24 mouse cellular contexts compared by ENCODE assay signal in genomic region chrX:157476153-157476810, GRCm38 (mm10). TPM values are rescaled to one million over a fixed set of nuclear protein-coding genes. Genes with fewer than 3 reads are reported as not detected.
A peak's percentile ranks its signal among the peaks of the same experiment; 100 is the strongest.
DNase-seq lines count a peak whose midpoint lies in the region; ATAC-seq and TF ChIP-seq lines count a peak whose summit lies in the region.
"Had no signal": no experiment of that assay in that cellular context is flagged by ENCODE, and none has a peak within 500 bp of the region (broad histone marks: within the 10 kb centered on the region; RNA-seq: fewer than 3 reads in every experiment).

No protein-coding gene starts in this region.

- H3K79me2 ChIP-seq in myocyte (ENCODE audit: control insufficient read depth, insufficient read depth): peaks cover 53% of the 10 kb centered on the region

- H3K36me3 ChIP-seq in myocyte (ENCODE audit: control insufficient read depth, insufficient read depth): no peaks in the 10 kb centered on the region
- H3K36me3 ChIP-seq in kidney, embryonic 16.5 days (ENCODE audit: insufficient read depth, low read length): no peaks in the 10 kb centered on the region
- H3K36me3 ChIP-seq in midbrain, embryonic 16.5 days (ENCODE audit: control insufficient read depth, insufficient read depth, low read length): no peaks in the 10 kb centered on the region
- H3K36me3 ChIP-seq: embryonic facial prominence, embryonic 15.5 days; forebrain, embryonic 12.5 days; heart, embryonic 10.5 days; heart, embryonic 15.5 days; hindbrain, embryonic 10.5 days; intestine, embryonic 15.5 days had no signal

- no peaks in the 10 kb centered on the region for H3K4me1 ChIP-seq in kidney, embryonic 16.5 days (ENCODE audit: insufficient read depth, low read length)
- no peaks in the 10 kb centered on the region for H3K4me1 ChIP-seq in midbrain, embryonic 16.5 days (ENCODE audit: control insufficient read depth, insufficient read depth, low read length)
- H3K4me1 ChIP-seq: embryonic facial prominence, embryonic 15.5 days; forebrain, embryonic 12.5 days; heart, embryonic 10.5 days; heart, embryonic 15.5 days; hindbrain, embryonic 10.5 days; intestine, embryonic 15.5 days had no signal

- H3ac ChIP-seq in myocyte (ENCODE audit: control insufficient read depth, insufficient read length): no peak overlapping the region

- peak; percentile 94 for ATAC-seq in granulocyte monocyte progenitor cell, adult 5-6 weeks (replicated peaks; ENCODE audit: poor library complexity, severe bottlenecking)
- no peak for ATAC-seq in cerebellum, adult (ENCODE audit: insufficient number of reproducible peaks, low FRiP score, low TSS enrichment)
- no peak for ATAC-seq in kidney, embryonic 16.5 days (ENCODE audit: low FRiP score, low TSS enrichment)
- ATAC-seq in midbrain, embryonic 16.5 days: no peak
- ATAC-seq: forebrain, embryonic 16.5 days; intestine, embryonic 15.5 days had no signal

- H3K4me3 ChIP-seq in gastrocnemius, adult 2 months: no peak overlapping the region
- no peak overlapping the region for H3K4me3 ChIP-seq in myocyte
- H3K4me3 ChIP-seq in kidney, embryonic 16.5 days (ENCODE audit: low read length): no peak overlapping the region
- H3K4me3 ChIP-seq in midbrain, embryonic 16.5 days (ENCODE audit: low read depth, low read length): no peak overlapping the region
- H3K4me3 ChIP-seq: embryonic facial prominence, embryonic 15.5 days; forebrain, embryonic 12.5 days; heart, embryonic 10.5 days; heart, embryonic 15.5 days; hindbrain, embryonic 10.5 days; intestine, embryonic 15.5 days had no signal

- intact Hi-C loops in gastrocnemius, adult 2 months (cut with DNase I): no loop called here

- no peak for TF ChIP-seq POLR2A in myocyte (IDR thresholded peaks at IDR 0.05; ENCODE audit: insufficient read length, low read depth)

- no peak overlapping the region for H3K9ac ChIP-seq in kidney, embryonic 16.5 days (replicated peaks; ENCODE audit: low read length)
- H3K9ac ChIP-seq in midbrain, embryonic 16.5 days (ENCODE audit: low read depth, low read length): no peak overlapping the region
- H3K9ac ChIP-seq: embryonic facial prominence, embryonic 15.5 days; forebrain, embryonic 12.5 days; heart, embryonic 15.5 days; hindbrain, embryonic 14.5 days; intestine, embryonic 15.5 days had no signal

- H3K27ac ChIP-seq in gastrocnemius, adult 2 months: peak overlapping the region; percentile 64
- no peak overlapping the region for H3K27ac ChIP-seq in kidney, embryonic 16.5 days (ENCODE audit: low read length)
- no peak overlapping the region for H3K27ac ChIP-seq in midbrain, embryonic 16.5 days (ENCODE audit: low read length)
- H3K27ac ChIP-seq: embryonic facial prominence, embryonic 15.5 days; forebrain, embryonic 12.5 days; heart, embryonic 10.5 days; heart, embryonic 15.5 days; hindbrain, embryonic 10.5 days; hindbrain, embryonic 14.5 days; intestine, embryonic 15.5 days had no signal

- peak overlapping the region; percentile 49 for H3K4me2 ChIP-seq in myocyte (ENCODE audit: low read depth)
- H3K4me2 ChIP-seq in kidney, embryonic 16.5 days (replicated peaks; ENCODE audit: low read depth, low read length): no peak overlapping the region
- H3K4me2 ChIP-seq in midbrain, embryonic 16.5 days (ENCODE audit: low read length): no peak overlapping the region
- H3K4me2 ChIP-seq: embryonic facial prominence, embryonic 15.5 days; forebrain, embryonic 12.5 days; heart, embryonic 15.5 days; hindbrain, embryonic 14.5 days; intestine, embryonic 15.5 days had no signal

- TF ChIP-seq CTCF in gastrocnemius, adult 2 months (IDR thresholded peaks at IDR 0.05): no peak

- WGBS in kidney, embryonic 16.5 days: 79% methylated on average over 4 of the region's 4 CpGs
- 87% methylated on average over 4 of the region's 4 CpGs for WGBS in midbrain, embryonic 16.5 days

- H3K27me3 ChIP-seq in myocyte (ENCODE audit: control insufficient read depth, insufficient read depth, insufficient read length): no peaks in the 10 kb centered on the region
- no peaks in the 10 kb centered on the region for H3K27me3 ChIP-seq in kidney, embryonic 16.5 days (ENCODE audit: insufficient read depth, low read length)
- no peaks in the 10 kb centered on the region for H3K27me3 ChIP-seq in midbrain, embryonic 16.5 days (ENCODE audit: control insufficient read depth, insufficient read depth, low read depth, low read length)
- H3K27me3 ChIP-seq: CH12.LX; embryonic facial prominence, embryonic 15.5 days; forebrain, embryonic 12.5 days; heart, embryonic 15.5 days; intestine, embryonic 15.5 days had no signal

- no peak for DNase-seq in gastrocnemius, adult 2 months
- no peak for DNase-seq in gastrocnemius, postnatal 10 days
- DNase-seq in MEL-GATA-1-ER (ENCODE audit: extremely low read depth, low read depth): peak; percentile 74
- DNase-seq: adrenal gland, postnatal 14 days; cerebellum, adult 2 months; cerebellum, postnatal 10 days; embryo, embryonic 11 days; gastrocnemius, postnatal 25 days; heart, adult 18-20 months; heart, postnatal 14 days had no signal

- no peaks in the 10 kb centered on the region for H3K9me3 ChIP-seq in kidney, embryonic 16.5 days (ENCODE audit: low read length)
- no peaks in the 10 kb centered on the region for H3K9me3 ChIP-seq in midbrain, embryonic 16.5 days (replicated peaks; ENCODE audit: control insufficient read depth, low read length, poor library complexity, severe bottlenecking)
- H3K9me3 ChIP-seq: embryonic facial prominence, embryonic 15.5 days; forebrain, embryonic 12.5 days; heart, embryonic 10.5 days; heart, embryonic 15.5 days; hindbrain, embryonic 10.5 days; intestine, embryonic 15.5 days had no signal

TF ChIP-seq in myocyte, 11 proteins besides CTCF, POLR2A, EP300 and RAD21:
- TF ChIP-seq CEBPB (IDR thresholded peaks at IDR 0.05; ENCODE audit: insufficient read depth, poor library complexity, severe bottlenecking): no peak
- TF ChIP-seq TCF3 (IDR thresholded peaks at IDR 0.05; ENCODE audit: insufficient read length, low read depth): no peak
- TF ChIP-seq MYOG (IDR thresholded peaks at IDR 0.05; ENCODE audit: control insufficient read depth in 1 of 3, insufficient read depth in 1 of 3, insufficient read length in 2 of 3, low read depth in 2 of 3): no peak
- TF ChIP-seq POLR2AphosphoS2 (IDR thresholded peaks at IDR 0.05; ENCODE audit: insufficient read length, low read depth): no peak
- TF ChIP-seq USF1 (IDR thresholded peaks at IDR 0.05; ENCODE audit: low read depth): no peak
- no peak for TF ChIP-seq TCF12 (IDR thresholded peaks at IDR 0.05; ENCODE audit: insufficient read depth, poor library complexity, severe bottlenecking)
- TF ChIP-seq REST (IDR thresholded peaks at IDR 0.05; ENCODE audit: insufficient read depth, insufficient read length): no peak
- no peak for TF ChIP-seq MAX (IDR thresholded peaks at IDR 0.05; ENCODE audit: low read depth)
- TF ChIP-seq SRF (IDR thresholded peaks at IDR 0.05; ENCODE audit: control insufficient read depth, insufficient read length, low read depth): no peak
- no peak for TF ChIP-seq E2F4 (IDR thresholded peaks at IDR 0.05; ENCODE audit: insufficient read depth)
- TF ChIP-seq MYOD1 (IDR thresholded peaks at IDR 0.05; ENCODE audit: control insufficient read depth in 1 of 3, insufficient read length in 2 of 3, low read depth in 2 of 3): no peak

RNA-seq across cellular contexts. Expression of gene Sms, which starts 15.8 kb away (rescaled TPM):
- 10 to 100 TPM; 39.0 to 87.5 TPM for total RNA-seq in gastrocnemius, adult 2 months (2021)
- 10 to 100 TPM; 44.4 to 49.1 TPM for total RNA-seq in gastrocnemius, postnatal 10 days (2021)
- 53.8 and 60.7 TPM in 2 replicates for total RNA-seq in granulocyte monocyte progenitor cell, adult 5-6 weeks (2014; fragmentation: Nextera tagmentation)
- total RNA-seq in granulocyte monocyte progenitor cell, adult 5-6 weeks (2017): 84.7 and 118 TPM in 2 replicates
- 36.0 TPM for polyA plus RNA-seq in myocyte (2012; fragmentation: generic; extraction: Trizol)
- polyA plus RNA-seq in kidney, embryonic 16.5 days (2015; fragmentation: Nextera tagmentation; extraction: Ambion mirVana): 41.0 and 55.1 TPM in 2 replicates
- polyA plus RNA-seq in midbrain, embryonic 16.5 days (2015; fragmentation: Nextera tagmentation; extraction: Ambion mirVana): 131 and 149 TPM in 2 replicates
